Mouse (Mus musculus) intestine, postnatal 0 days (tissue): ENCODE results near the gene Aplnr. TPM values are rescaled to one million over a fixed set of nuclear protein-coding genes. Genes with fewer than 3 reads are reported as not detected.

Experiments used
- ATAC-seq: fragments of 200-750 bp; cut with Nextera tagmentation; 2 replicates; pipeline ENCODE4 v1.8.0; 2017; ENCODE audit warnings: mild to moderate bottlenecking, moderate TSS enrichment, moderate library complexity
- H3K27ac ChIP-seq: fragments of 300-500 bp; sonication (generic); 2 replicates; pipeline ENCODE4 v1.5.1; 2014; ENCODE audit warnings: mild to moderate bottlenecking, low read depth, low read length, moderate library complexity
- H3K27me3 ChIP-seq: fragments of 300-500 bp; sonication (generic); replicated peaks from 2 replicates; pipeline ENCODE4 v1.6.1; 2014; ENCODE audit warnings: low read length, mixed read lengths; ENCODE audit not compliant: control insufficient read depth, insufficient read depth
- H3K36me3 ChIP-seq: fragments of 300-500 bp; sonication (generic); 2 replicates; pipeline ENCODE4 v1.6.1; 2014; ENCODE audit warnings: mild to moderate bottlenecking, moderate library complexity; ENCODE audit not compliant: control insufficient read depth, insufficient read depth
- H3K4me1 ChIP-seq: fragments of 300-500 bp; sonication (generic); replicated peaks from 2 replicates; pipeline ENCODE4 v1.6.1; 2014; ENCODE audit warnings: antibody characterized with exemption, low read length, mixed read lengths; ENCODE audit not compliant: control insufficient read depth, insufficient read depth
- H3K4me2 ChIP-seq: fragments of 300-500 bp; sonication (generic); replicated peaks from 2 replicates; pipeline ENCODE4 v1.6.1; 2014; ENCODE audit warnings: low read depth, mild to moderate bottlenecking, moderate library complexity
- H3K4me3 ChIP-seq: fragments of 300-500 bp; sonication (generic); 2 replicates; pipeline ENCODE4 v1.5.1; 2014; ENCODE audit warnings: low read depth, low read length
- H3K9ac ChIP-seq: fragments of 300-500 bp; sonication (generic); 2 replicates; pipeline ENCODE4 v1.6.1; 2014; ENCODE audit warnings: mild to moderate bottlenecking, low read depth, low read length
- H3K9me3 ChIP-seq: fragments of 300-500 bp; sonication (generic); 2 replicates; pipeline ENCODE4 v1.6.1; 2016; ENCODE audit warnings: mixed run types; ENCODE audit not compliant: control insufficient read depth
- CTCF ChIP-seq: sonication (generic); IDR thresholded peaks from 2 replicates; pipeline ENCODE4 v1.5.1; 2016; ENCODE audit warnings: low read depth, mild to moderate bottlenecking, control low read depth, antibody characterized with exemption, moderate library complexity
- WGBS: fragments of 180-500 bp; shearing (Covaris S2); extraction: QIAGEN DNeasy Blood & Tissue Kit; methylation state at CpG from one replicate; pipeline ENCODE4 v1.1.7; 2014; 5-methylcytosine and 5-hydroxymethylcytosine counted together
- polyA plus RNA-seq: library from polyadenylated mRNA; unstranded; fragments of >200 nt; fragmentation: Nextera tagmentation; extraction: Ambion mirVana; gene quantifications from 2 replicates; pipeline ENCODE4 v1.2.1, GENCODE M21; 2015

Aplnr gene
- polyA plus RNA-seq, 1 experiment from 2014 or later, result 26.6 TPM

GRCm38 (mm10) chr2:85123187-85123868 is 12.7 kb upstream of the Aplnr start:
- H3K36me3 ChIP-seq, result no peaks in the 10 kb centered on the region
- H3K27me3 ChIP-seq, result no peaks in the 10 kb centered on the region
- H3K27ac ChIP-seq, result no peak overlapping the region
- 27% methylated on average over 5 of the region's 5 CpGs for WGBS
- H3K9me3 ChIP-seq, result no peaks in the 10 kb centered on the region
- peak; percentile 85 for TF ChIP-seq CTCF
- 0 out of 2 replicates have a peak, but pooled peaks have one; percentile 2 for ATAC-seq
- H3K4me3 ChIP-seq, result no peak overlapping the region
- H3K4me2 ChIP-seq, result no peak overlapping the region
- no peak overlapping the region for H3K9ac ChIP-seq
- no peaks in the 10 kb centered on the region for H3K4me1 ChIP-seq

- H3K4me1 ChIP-seq, result no peaks in the 10 kb centered on the region
- peak; percentile 96 for TF ChIP-seq CTCF
- no peaks in the 10 kb centered on the region for H3K27me3 ChIP-seq
- H3K9ac ChIP-seq, result no peak overlapping the region
- no peaks in the 10 kb centered on the region for H3K9me3 ChIP-seq
- WGBS, result 31% methylated on average over 1 of the region's 1 CpGs
- peak; percentile 70 for ATAC-seq
- H3K4me3 ChIP-seq, result no peak overlapping the region
- H3K4me2 ChIP-seq, result no peak overlapping the region
- H3K27ac ChIP-seq, result no peak overlapping the region
- no peaks in the 10 kb centered on the region for H3K36me3 ChIP-seq
Observed at GRCm38 (mm10) chr2:85123869-85124535, 12.0 kb upstream of the Aplnr start.

- Histone ChIP-seq H3K9me3 (no peaks in the 10 kb centered on the region), H3K4me1 (no peaks in the 10 kb centered on the region; the same call in 1 of the 2 replicates), H3K27ac (no peak overlapping the region), H3K9ac (no peak overlapping the region), H3K27me3 (no peaks in the 10 kb centered on the region), H3K4me2 (no peak overlapping the region), H3K4me3 (no peak overlapping the region), H3K36me3 (no peaks in the 10 kb centered on the region)
- ATAC-seq, result no peak
- 54% methylated on average over 6 of the region's 6 CpGs for WGBS
- no peak for TF ChIP-seq CTCF
Observed at GRCm38 (mm10) chr2:85129496-85129971, 6.5 kb upstream of the Aplnr start.

- Histone ChIP-seq H3K27me3 (no peaks in the 10 kb centered on the region), H3K9me3 (no peaks in the 10 kb centered on the region), H3K9ac (no peak overlapping the region), H3K27ac (no peak overlapping the region), H3K36me3 (no peaks in the 10 kb centered on the region), H3K4me2 (no peak overlapping the region), H3K4me3 (no peak overlapping the region), H3K4me1 (no peaks in the 10 kb centered on the region; the same call in 1 of the 2 replicates)
- 16% methylated on average over 2 of the region's 2 CpGs for WGBS
- no peak for ATAC-seq
- no peak for TF ChIP-seq CTCF
Observed at GRCm38 (mm10) chr2:85131226-85131625, 4.8 kb upstream of the Aplnr start.

DNA sequence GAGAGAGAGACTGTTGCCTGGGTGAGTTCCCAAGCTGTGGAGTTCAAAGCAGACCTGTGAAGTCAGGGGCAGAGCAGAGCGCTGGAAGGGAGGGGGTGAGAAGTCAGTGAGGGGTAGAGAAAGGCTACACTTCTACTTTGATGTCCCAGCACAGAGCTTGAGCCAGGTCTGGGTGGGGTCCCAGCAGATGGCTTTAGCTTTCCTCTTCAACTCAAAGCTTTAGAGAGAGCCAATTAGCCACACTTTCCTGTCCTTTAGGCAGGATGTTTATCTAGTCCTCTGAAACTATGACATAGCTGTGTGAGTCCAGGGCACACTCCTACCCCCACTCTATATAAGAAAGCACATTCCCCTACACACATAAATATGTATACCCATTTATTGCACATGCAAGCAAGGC is 4.3 kb upstream of the Aplnr start:
- H3K4me2 ChIP-seq, result no peak overlapping the region
- no peak overlapping the region for H3K4me3 ChIP-seq
- no peaks in the 10 kb centered on the region for H3K9me3 ChIP-seq
- no peak for TF ChIP-seq CTCF
- H3K36me3 ChIP-seq, result no peaks in the 10 kb centered on the region
- ATAC-seq, result no peak
- H3K27ac ChIP-seq, result no peak overlapping the region
- H3K27me3 ChIP-seq, result no peaks in the 10 kb centered on the region
- no peak overlapping the region for H3K9ac ChIP-seq
- no peaks in the 10 kb centered on the region; the same call in 1 of the 2 replicates for H3K4me1 ChIP-seq
- WGBS, result 10% methylated on average over 1 of the region's 1 CpGs

DNA sequence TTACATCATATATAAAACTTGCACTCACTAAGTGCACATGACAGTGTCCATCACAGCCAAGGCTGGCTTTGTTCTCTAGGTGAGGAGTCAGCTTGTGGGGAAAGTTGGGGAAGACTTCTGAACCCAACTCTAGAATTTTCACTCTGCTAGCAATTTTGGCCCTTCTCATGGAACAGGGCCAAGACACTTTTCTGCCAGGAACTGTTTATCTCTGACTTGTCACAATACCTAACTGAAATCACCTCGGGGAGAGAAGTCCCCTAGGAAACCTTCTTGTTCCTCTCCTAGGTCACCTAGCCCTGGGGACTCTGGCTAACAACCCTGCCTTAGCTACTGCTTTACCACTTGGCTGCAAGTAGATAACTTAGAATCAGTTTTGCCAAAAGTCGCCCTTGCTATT is 3.8 kb upstream of the Aplnr start:
- no peak for ATAC-seq
- Histone ChIP-seq H3K36me3 (no peaks in the 10 kb centered on the region), H3K4me2 (no peak overlapping the region), H3K4me3 (no peak overlapping the region), H3K4me1 (no peaks in the 10 kb centered on the region; the same call in 1 of the 2 replicates), H3K27ac (no peak overlapping the region), H3K9me3 (no peaks in the 10 kb centered on the region), H3K9ac (no peak overlapping the region), H3K27me3 (no peaks in the 10 kb centered on the region)
- no peak for TF ChIP-seq CTCF
- WGBS, result 45% methylated on average over 2 of the region's 2 CpGs
